8 mouse cellular contexts compared by ENCODE assay signal in the genomic region with DNA sequence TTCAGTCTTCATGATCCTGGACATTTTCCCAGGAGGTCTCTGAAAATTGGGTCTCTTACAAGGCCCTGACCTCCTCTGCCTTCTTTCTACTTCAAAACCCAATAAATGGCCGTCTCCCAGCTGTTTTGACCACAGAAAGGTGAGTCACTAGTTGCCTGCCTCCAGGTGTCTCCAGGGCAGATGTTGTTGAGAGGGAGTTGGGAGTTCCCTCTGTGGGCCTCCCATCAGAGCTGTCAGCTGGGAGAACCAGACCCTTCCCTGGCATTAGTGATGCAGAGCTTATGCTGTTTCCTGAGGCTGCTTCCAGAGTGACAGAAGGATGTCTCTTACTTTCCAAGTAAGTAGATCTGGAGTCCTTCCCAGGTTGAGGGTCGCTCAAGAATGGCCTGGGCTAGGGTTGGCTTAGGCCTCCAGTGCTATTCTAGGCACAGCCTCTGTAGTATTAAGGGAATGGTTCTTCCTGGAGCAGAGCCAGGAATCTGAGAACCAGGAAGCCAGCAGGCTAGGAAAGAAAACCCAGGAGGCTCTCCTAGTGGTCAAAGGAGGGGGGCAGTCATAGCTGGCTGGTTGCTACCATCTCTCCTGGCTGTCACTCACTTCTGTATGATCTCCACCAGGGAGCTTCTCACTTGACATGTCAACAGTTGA. TPM values are rescaled to one million over a fixed set of nuclear protein-coding genes. Genes with fewer than 3 reads are reported as not detected.
DNase-seq lines count a peak whose midpoint lies in the region; ATAC-seq and TF ChIP-seq lines count a peak whose summit lies in the region.

No protein-coding gene starts in this region.

- no peak for DNase-seq in neural tube, embryonic 11.5 days (ENCODE audit: low spot score)
- no peak for DNase-seq in neural tube, embryonic 10.5 days (ENCODE audit: extremely low spot score, low spot score)
- peak; percentile 78 to 81 for DNase-seq in heart, adult 9 months (ENCODE audit: low spot score in 2 of 2)
- peak; percentile 83 for DNase-seq in kidney, adult 2 months
- DNase-seq in lung, postnatal 10 days: peak; percentile 70
- DNase-seq in embryo, embryonic 10 days (ENCODE audit: low spot score): no peak
- DNase-seq in spleen, postnatal 4 days (ENCODE audit: low spot score in 2 of 2): no peak

- H3K9me3 ChIP-seq in neural tube, embryonic 11.5 days (ENCODE audit: control insufficient read depth, low read length): no peaks in the 10 kb centered on the region

- peak overlapping the region; percentile 82 for H3K4me2 ChIP-seq in neural tube, embryonic 11.5 days (ENCODE audit: low read depth)

- H3K9ac ChIP-seq in neural tube, embryonic 11.5 days (ENCODE audit: low read length): no peak overlapping the region

- WGBS in neural tube, embryonic 11.5 days: 82% methylated on average over 2 of the region's 2 CpGs
- 26% methylated on average over 2 of the region's 2 CpGs for WGBS in kidney, adult 2 months

- TF ChIP-seq CTCF in cortical plate, adult 2 months (IDR thresholded peaks at IDR 0.05; ENCODE audit: extremely low read depth, insufficient read depth, low read length): no peak
- TF ChIP-seq CTCF in kidney, adult 2 months (conservative IDR thresholded peaks at IDR 0.05; ENCODE audit: insufficient read depth, insufficient read length, low read depth, low read length): no peak; the same call in 1 of the 2 replicates

- no peak for TF ChIP-seq POLR2A in cortical plate, adult 2 months (IDR thresholded peaks at IDR 0.05; ENCODE audit: extremely low read depth, insufficient read depth, low read length)
- TF ChIP-seq POLR2A in kidney, adult 2 months (IDR thresholded peaks at IDR 0.05; ENCODE audit: low read depth, low read length): no peak

- peak overlapping the region; percentile 80 for H3K4me3 ChIP-seq in neural tube, embryonic 11.5 days (ENCODE audit: low read depth, low read length)
- peak overlapping the region; percentile 84 for H3K4me3 ChIP-seq in cortical plate, adult 2 months (ENCODE audit: insufficient read depth, low read length)
- H3K4me3 ChIP-seq in kidney, adult 2 months (ENCODE audit: insufficient read depth, low read depth, low read length): peak overlapping the region; percentile 80

- H3K27ac ChIP-seq in neural tube, embryonic 11.5 days (ENCODE audit: low read depth, low read length): no peak overlapping the region
- H3K27ac ChIP-seq in cortical plate, adult 2 months (ENCODE audit: insufficient read depth, low read length): peak overlapping the region; percentile 100
- peak overlapping the region; percentile 96 for H3K27ac ChIP-seq in kidney, adult 2 months (ENCODE audit: insufficient read depth, low read depth, low read length)

- H3K4me1 ChIP-seq in neural tube, embryonic 11.5 days (ENCODE audit: control insufficient read depth, insufficient read depth, low read length): peaks cover 20% of the 10 kb centered on the region
- H3K4me1 ChIP-seq in cortical plate, adult 2 months (ENCODE audit: control insufficient read depth, insufficient read depth, low read length): peaks cover 9% of the 10 kb centered on the region
- H3K4me1 ChIP-seq in kidney, adult 2 months (ENCODE audit: control insufficient read depth, insufficient read depth, low read length): peaks cover 21% of the 10 kb centered on the region; the same call in 1 of the 2 replicates

- H3K27me3 ChIP-seq in neural tube, embryonic 11.5 days (ENCODE audit: control insufficient read depth, insufficient read depth, low read length): no peaks in the 10 kb centered on the region
- H3K27me3 ChIP-seq in kidney, adult 2 months (replicated peaks; ENCODE audit: control insufficient read depth, insufficient read depth, low read length): no peaks in the 10 kb centered on the region

- H3K36me3 ChIP-seq in neural tube, embryonic 11.5 days (ENCODE audit: control insufficient read depth, insufficient read depth, low read length): no peaks in the 10 kb centered on the region; the same call in 1 of the 2 replicates
- H3K36me3 ChIP-seq in kidney, adult 2 months (ENCODE audit: control insufficient read depth, insufficient read depth, low read length): peaks cover 6% of the 10 kb centered on the region

- no peak for ATAC-seq in neural tube, embryonic 11.5 days (ENCODE audit: insufficient read depth, low FRiP score, low TSS enrichment)

RNA-seq across cellular contexts. Expression of gene Trp53inp2, which starts 2.1 kb away (rescaled TPM):
- 94.0 and 104 TPM in 2 replicates for polyA plus RNA-seq in neural tube, embryonic 11.5 days (2014; fragmentation: Nextera tagmentation; extraction: Ambion mirVana)
- polyA plus RNA-seq in cortical plate, adult 2 months (2012; rRNA removed): 151 and 170 TPM in 2 replicates
- polyA plus RNA-seq in kidney, adult 2 months (2012; rRNA removed): 141 and 143 TPM in 2 replicates

RNA-seq across cellular contexts. Expression of gene Pigu, which starts 25.7 kb away (rescaled TPM):
- 56.1 and 58.0 TPM in 2 replicates for polyA plus RNA-seq in neural tube, embryonic 11.5 days (2014; fragmentation: Nextera tagmentation; extraction: Ambion mirVana)
- 36.9 and 39.9 TPM in 2 replicates for polyA plus RNA-seq in cortical plate, adult 2 months (2012; rRNA removed)
- 40.0 and 40.1 TPM in 2 replicates for polyA plus RNA-seq in kidney, adult 2 months (2012; rRNA removed)

Comparison
In these comparisons a context has a peak if more than half of its experiments do, and no peak if none do; other contexts are left out.
1. DNase-seq: peak in heart, adult 9 months (2 of 2), kidney, adult 2 months (single experiment) and lung, postnatal 10 days (single experiment); none in neural tube, embryonic 11.5 days (single experiment), neural tube, embryonic 10.5 days (single experiment), embryo, embryonic 10 days (single experiment) and spleen, postnatal 4 days (0 of 2).
2. Peak in every context shown above with its lines, with median percentiles within 50 percentile points of each other: H3K4me3 ChIP-seq.